ENCODE assay signal across 11 mouse cellular contexts in genomic region chr1:75877209-75877608, GRCm38 (mm10).
DNase-seq lines count a peak whose midpoint lies in the region.
"Had no signal": no experiment of that assay in that cellular context is flagged by ENCODE, and none has a peak within 500 bp of the region (broad histone marks: within the 10 kb centered on the region; RNA-seq: fewer than 3 reads in every experiment).

No protein-coding gene starts in this region.

- DNase-seq in brain, embryonic 18.5 days (ENCODE audit: low read depth, low spot score) = peak; percentile 46
- DNase-seq in cerebellum, adult 18-20 months = peak; percentile 29 to 38
- peak; percentile 56 for DNase-seq in layer of hippocampus, adult 11-12 months (ENCODE audit: low spot score)
- DNase-seq in left cerebral cortex, adult 9 months (ENCODE audit: low spot score in 2 of 2) = peak; percentile 52 to 71
- no peak for DNase-seq in lung, postnatal 25 days (ENCODE audit: low spot score)
- DNase-seq in gastrocnemius, postnatal 10 days = no peak
- DNase-seq in embryo, embryonic 10 days (ENCODE audit: low spot score) = no peak
- DNase-seq: adrenal gland, postnatal 36 days; embryo, embryonic 11 days; kidney, postnatal 4 days; lung, postnatal 4 days had no signal

Comparison
In these comparisons a context has a peak if more than half of its experiments do, and no peak if none do; other contexts are left out.
1. DNase-seq: peak in brain, embryonic 18.5 days (single experiment), cerebellum, adult 18-20 months (2 of 2), layer of hippocampus, adult 11-12 months (single experiment) and left cerebral cortex, adult 9 months (2 of 2); none in lung, postnatal 25 days (single experiment), gastrocnemius, postnatal 10 days (single experiment) and embryo, embryonic 10 days (single experiment).